Mouse (Mus musculus): ENCODE results near the gene Skap1. TPM values are rescaled to one million over a fixed set of nuclear protein-coding genes. Genes with fewer than 3 reads are reported as not detected.

The Skap1 gene
- polyA plus RNA-seq (2012; rRNA removed) = 2.7 and 3.3 TPM in 2 replicates

DNA sequence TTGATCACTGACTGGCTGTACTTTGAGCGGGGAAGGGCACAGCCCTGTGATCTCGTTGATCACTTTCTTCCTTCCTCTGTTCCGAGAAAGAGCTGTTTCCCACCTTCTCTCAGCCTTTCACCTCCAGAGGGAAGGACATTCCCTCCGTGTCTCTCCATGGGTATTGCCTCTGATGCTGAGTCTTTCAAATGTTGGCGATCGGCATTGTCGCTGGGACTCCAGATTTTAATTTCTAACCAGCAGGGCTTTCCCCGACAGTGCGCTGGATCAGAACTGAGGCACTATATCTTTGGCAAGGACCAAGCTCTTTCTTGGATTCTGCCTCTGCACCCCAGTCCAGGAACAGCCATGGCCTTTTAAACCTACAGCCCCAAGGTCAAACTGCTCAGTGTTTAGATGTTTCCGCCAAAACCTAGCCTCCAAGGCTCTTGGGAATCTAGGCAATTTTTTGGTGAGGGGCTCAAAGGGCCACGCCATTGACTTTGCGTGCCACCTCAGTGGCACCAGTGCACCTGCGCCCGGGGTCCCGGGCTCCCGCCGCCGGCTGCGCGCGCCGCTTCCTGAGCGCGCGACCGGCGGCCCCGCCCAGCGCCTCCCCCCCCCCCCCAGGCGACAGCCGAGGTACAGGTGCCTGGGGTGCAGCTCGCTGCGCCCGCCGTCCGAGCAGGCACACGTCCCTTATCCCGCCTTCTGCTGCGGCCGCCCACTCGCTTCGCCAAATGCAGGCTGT is at the start of gene Skap1:
Gene Skap1, plus strand, starts transcription at position 608 of the 730 bp plus-strand sequence.
- no peak for DNase-seq (ENCODE audit: low spot score)

DNA sequence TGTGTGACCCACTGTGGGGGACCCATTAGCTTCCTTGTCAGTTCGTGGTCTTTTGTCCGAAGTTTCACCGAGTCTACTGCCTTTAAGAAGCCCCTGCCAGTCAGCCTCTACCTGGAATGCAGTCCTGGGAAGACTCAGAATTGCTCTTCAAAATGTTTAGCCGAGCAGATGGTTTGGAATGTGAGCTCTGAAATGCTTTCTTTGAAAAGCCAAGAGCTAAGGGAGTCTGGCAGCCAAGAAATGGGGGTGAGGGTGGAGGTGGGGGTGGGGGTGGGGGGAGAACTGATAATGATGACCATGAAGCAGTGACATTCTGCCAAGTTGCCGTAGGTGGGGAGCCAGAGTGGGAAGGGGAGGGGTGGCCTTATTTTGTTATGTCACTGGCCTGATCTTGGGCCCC is 43.3 kb upstream of the Skap1 start:
- DNase-seq (ENCODE audit: low spot score) = no peak

DNA sequence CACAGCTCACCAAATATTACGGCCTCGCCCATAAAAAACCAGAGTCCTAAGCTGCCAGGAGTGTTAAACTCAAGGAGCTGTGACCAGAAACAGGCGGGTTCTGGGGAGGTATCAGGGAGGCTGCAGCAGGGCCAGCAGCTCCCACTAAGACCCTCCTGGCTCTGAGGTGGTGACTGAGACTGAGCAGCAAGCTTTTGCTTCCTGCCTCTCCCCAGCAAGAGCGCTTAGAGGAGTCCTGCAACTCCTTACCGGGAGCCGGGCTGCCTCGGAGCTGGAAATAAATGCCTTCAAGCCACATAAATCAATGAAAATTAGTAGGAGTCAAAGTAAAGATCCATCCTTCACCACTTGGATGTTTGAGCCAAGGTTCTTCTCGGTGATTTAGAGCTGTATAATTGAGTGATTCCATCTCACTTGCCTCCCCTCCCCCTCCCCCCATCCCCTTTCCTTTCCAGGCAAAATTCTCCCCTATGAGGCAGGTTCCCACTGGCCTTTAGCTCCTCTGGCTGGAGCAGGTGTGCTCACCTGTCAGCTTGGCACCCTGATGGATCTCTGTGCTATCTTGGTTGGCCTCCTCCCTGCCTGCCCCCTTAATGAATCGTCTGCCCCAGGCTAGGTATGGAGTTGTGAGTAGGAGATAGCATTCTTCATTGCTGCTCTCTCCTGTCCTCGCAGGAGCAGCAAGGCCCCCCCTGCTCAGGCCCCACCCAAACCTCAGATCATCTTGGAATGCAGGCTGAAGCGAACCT is 42.7 kb upstream of the Skap1 start:
- DNase-seq (ENCODE audit: low spot score) = no peak

DNA sequence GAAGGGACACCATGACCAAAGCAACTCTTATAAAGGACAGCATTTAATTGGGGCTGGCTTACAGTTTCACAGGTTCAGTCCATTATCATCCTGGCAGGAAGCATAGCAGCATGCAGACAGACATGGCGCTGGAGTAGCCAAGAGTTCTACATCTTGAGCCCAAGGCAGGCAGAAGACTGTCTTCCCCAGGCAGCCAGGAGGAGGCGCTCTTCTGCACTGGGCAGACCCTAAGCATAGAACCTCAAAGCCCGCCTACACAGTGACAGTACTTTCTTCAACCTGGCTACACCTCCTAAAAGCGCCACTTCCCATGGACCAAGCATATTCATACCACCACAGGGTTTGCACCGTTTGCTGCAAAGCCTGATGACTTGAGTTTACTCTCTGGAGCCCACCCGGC is 39.2 kb upstream of the Skap1 start:
- DNase-seq (ENCODE audit: low spot score) = no peak

DNA sequence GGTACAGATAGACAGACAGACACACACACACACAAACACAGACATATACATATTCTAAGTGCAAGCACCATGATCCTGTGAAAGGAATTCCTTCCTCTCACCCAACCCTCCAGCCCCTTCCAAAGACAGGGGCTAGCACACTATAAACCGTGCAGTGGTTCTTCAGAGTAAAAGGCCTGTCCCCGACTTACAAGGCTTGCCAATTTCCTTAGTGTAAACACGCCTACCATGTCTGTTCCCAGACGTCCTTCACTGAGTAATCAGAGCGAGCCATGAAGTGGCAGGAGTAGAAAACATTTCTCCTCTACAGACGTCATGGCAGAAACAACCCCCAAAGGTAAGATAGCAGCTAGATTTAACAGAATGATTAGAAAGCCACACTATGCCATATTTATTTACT is 38.2 kb upstream of the Skap1 start:
- no peak for DNase-seq (ENCODE audit: low spot score)

DNA sequence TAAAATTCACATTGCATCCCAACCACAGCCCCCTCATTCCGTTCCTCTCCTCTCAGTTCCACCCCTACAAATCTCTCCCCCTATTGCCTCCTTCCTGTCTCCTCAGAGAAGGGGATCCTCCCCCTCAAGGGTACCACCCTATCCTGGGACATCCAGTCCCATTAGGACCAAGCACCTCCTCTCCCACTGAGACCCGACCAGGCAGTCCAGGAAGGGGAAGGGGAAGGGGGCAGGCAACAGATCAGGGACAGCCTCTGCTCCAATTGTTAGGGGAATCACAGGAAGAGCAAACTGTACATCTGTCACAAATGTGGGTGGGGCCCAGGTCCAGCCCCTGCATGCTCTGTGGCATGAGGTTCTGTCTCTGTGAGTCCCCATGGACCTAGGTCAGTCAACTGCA is 37.6 kb upstream of the Skap1 start:
- DNase-seq (ENCODE audit: low spot score) = no peak

DNA sequence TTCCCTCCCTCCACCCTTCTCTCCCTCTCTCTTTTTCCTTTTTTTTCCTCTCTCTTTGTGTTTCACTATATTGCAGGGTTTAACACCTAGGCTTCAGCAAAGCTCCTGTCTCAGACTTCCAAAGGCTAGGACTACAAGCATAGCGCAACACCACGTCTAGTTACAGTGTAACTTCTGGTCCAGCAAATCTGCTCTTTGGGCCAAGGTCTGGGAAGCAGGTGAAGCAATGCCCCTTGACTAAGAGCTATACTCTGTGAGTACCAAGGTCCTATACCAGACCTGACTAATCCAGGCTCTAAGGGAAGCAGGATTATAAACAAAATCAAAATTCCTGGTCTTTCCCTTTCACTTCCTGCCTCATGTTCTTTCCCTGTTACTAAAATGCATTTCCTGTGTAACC is 35.3 kb upstream of the Skap1 start:
- DNase-seq (ENCODE audit: low spot score) = no peak

DNA sequence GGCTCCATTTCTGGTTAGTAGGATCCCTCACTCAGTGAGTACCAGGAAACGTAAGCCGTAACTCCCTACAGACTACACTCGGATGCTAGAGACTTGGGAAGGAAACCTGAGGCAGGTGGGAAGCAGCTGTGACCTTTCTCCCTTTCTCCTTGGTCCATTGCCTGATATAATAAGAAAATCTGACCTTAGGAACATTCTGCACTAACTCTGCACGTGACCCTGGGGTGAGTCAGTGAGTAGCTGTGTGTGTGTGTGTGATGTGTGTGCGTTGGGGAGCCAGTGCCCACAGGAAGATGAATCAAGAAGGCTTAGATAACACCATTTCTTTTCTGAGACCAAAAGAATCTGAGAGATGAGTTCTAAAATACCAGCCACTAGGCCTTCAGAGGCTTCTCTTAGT is 34.5 kb upstream of the Skap1 start:
- no peak for DNase-seq (ENCODE audit: low spot score)

DNA sequence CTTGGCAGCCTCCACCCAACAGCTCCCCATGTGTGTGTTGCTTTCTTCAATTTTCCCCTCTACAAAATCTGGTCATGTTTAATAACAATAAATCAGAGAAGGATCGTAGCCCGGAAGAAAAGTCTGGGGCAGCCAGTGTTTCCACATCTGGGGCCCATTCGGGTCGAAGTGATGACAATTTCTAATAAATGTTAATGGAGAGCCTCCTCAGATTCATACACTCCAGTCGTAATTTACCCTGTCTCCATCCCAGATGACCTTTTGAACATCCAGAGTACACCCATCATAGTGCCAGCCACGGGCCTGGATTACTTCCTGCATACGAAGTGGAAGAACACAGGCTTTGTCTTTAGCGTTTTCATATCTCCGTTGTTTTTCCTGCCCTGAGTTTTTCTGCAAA is 32.5 kb upstream of the Skap1 start:
- DNase-seq (ENCODE audit: low spot score) = no peak

DNA sequence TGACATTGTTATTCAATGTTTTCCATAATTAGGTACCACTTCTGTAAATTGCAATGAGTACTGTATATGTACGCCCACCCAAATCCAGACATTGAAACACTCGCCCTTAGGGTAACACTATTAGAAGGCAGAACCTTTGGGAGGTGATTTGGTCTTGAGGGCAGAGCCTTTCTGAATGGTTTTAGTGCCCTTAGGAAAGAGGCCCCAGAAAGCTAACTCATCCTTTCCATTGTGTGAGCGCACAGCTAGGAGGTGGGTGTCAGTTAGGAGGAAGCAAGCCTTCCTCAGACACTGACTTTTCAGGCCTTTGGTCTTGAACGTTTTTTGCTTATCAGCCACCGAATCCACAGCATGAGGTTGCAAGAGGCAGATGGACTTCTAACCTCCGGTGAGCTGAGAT is 29.5 kb upstream of the Skap1 start:
- no peak for DNase-seq (ENCODE audit: low spot score)

DNA sequence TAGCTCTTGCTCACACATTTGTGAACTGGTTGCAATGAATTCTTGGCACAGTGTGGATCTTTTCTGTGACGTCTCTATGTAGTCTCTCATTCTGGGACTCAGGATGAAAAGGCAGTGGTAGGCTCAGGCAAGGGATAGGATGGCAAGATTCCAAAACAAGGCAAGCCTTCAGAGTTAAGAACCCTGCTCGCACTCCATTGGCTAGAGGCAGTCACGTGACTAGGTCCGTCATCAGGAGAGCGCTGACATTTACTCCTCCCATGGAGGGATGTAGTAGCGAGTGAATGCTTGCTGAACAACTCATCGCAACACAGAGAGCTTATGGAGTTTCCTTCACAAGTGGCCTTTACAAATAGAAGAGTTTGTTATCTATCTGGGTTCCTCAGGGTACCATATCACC is 27.9 kb upstream of the Skap1 start:
- no peak for DNase-seq (ENCODE audit: low spot score)

DNA sequence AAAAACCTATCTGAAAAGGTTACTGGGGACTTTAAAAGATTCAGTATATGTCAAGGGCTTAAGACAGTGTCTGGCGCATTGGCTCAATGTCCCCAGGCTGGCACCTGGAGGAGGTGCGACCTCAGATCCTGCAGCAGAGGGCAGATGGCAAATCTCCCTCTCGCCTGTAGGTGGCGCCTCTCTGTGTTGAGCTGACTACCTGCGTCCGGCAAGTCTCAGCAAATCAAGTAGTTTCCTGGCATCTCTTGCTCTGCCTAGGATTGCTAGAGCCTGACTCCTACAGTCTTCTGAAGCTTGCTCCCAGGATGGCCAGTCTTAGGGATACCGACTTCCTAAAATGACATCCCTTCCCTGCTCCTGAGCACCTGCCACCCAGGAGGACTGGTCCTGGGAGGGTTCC is 25.6 kb upstream of the Skap1 start:
- DNase-seq (ENCODE audit: low spot score) = peak; percentile 37

DNA sequence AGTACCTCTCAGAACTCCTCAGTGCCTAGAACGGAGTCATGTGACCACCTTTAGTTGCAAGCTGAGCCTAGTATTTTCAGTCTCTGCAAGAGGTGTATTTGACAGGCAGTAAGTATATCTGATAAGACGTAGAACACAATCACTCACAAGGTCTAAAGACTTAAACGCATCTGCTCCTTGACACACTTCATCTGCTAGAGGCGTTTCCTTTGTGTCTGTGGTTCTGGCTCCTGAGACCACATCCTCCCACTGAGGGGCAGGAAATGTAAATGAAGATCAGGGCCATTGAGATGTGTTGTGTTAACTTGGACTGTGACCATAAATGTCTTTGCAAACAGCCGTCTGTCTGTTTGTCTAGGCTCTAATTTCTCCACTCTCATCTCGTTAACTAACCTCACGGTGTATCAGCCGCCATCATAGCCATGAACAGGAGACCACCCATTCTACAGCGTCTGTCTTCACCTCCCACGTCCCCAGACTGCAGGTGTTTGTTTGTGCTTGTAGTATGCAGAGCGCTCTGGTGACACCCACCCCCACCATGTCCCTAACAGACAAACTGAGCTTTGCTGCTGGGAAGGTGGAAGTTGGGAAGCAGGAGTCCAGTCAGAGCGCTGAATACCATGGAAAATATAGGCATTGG is 22.7 kb upstream of the Skap1 start:
- DNase-seq (ENCODE audit: low spot score) = no peak

DNA sequence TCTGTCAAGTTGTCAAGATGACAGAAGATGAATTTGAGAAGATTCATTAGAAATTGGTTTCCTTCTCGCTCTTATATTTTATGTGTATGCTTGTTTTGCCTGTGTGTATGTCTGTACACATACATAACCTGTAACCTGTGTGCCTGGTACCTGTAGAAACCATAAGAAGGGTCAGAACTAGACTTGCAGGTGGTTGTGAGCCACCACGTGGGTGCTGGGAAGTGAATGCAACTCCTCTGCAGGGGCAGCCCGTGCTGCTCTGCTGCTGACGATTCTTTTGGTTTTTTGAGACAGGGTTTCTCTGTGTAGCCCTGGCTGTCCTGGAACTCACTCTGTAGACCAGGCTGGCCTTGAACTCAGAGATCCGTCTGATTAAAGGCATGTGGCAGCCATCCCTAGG is 21.9 kb upstream of the Skap1 start:
- DNase-seq (ENCODE audit: low spot score) = no peak

DNA sequence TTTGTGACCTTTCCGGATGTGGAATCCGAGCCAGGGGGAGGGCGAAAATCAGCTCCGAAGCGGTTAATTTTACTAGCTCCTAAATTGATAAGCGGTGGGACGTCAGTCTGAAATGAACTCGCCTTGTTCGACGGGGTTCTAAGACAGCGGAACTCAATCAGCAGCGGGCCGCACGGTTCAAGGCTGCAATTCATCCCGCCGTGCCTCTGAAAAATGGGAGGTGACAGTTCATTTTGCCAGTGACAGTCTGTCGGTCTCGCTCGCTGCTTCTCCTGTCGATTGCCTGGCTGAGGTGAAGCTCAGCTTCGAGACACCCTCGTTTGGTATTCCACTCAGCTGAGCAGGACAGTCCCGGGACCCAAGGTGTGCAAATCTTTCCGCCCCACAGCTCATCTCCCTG is 16.5 kb upstream of the Skap1 start:
- DNase-seq (ENCODE audit: low spot score) = no peak

DNA sequence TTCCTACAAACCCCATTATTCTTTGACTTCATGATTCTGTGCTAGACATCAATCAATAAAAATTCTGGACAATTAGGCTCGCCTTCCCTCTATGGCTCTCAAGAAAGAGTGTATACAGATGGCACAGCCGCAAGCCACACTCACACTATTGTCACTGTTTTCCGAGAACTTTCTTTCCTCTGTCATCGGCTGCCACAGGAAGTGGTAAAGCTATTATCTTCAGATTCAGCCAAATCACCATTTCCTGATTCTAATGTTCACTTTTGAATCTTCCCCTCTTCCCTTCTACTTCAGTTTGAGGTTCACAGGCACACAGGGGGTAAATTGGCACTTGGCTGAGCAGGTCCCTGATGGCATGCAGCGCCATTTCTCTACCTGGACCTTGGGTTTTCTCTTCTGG is 9.3 kb upstream of the Skap1 start:
- DNase-seq (ENCODE audit: low spot score) = no peak

DNA sequence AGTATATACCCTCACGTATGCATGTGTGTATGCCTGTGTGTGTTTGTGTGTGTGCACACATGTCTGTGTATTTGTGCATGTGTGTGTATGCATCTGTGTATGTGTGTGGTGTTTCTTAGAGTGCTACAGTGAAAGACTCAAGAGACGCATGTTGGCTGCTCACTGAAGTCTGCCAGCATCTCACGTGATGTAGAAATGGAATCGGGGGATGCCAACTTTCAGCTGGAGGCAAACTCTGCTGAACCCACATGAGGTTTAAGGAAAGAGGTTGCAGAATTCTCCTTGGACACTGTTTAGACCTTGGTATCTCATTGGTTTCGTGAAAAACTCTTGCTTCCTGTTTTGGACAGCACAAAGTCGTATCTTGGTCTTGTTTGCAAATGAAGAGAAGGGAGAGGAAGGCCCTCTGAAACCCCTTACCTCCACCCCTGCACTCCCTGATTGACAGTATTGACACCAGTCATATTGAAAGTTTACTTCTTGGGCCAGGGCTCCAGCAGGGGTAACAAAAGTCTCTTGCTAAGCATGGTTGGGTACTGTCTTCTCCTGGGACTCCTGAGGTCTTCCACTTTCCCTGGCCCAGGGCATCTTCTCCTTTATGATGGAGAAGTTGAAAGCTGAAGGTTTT is 8.6 kb upstream of the Skap1 start:
- DNase-seq (ENCODE audit: low spot score) = no peak

DNA sequence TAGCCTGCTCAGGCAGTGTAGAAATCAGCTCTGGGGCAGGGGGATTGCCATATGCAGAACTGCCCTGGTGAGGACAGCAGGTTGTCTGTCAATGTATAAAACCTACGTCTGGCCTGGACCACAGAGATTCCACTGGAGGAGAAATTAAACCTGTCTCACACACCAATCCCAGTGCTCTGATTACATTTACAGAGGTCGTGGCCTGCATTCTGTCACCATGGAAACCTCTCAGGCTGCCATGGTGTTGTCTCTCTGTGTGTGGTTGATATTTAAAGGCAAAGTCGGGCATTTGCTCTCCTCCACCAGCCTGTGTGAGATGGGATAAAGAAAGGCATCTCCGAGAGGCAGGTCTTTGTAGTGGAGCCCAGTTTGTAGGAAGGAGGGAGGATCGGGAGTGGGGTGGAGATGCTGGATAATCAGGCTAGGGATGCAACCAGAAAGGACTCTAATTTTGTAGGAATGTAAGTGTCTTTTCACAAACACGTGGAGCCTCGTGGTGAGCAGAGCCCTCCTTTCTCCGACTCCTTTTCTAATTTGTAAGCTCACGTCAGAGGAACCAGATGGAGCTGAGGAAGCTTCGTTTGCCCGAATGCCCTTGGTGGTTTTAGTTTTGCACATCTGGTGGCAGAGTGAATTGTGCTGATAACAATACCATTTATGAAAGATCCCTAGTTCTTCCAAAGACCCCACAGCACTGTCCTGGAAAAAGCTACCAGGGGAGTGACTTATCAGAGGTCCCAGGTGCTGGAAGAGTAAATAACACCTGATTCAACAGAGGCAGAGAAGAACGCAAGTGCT is 7.7 kb upstream of the Skap1 start:
- no peak for DNase-seq (ENCODE audit: low spot score)

DNA sequence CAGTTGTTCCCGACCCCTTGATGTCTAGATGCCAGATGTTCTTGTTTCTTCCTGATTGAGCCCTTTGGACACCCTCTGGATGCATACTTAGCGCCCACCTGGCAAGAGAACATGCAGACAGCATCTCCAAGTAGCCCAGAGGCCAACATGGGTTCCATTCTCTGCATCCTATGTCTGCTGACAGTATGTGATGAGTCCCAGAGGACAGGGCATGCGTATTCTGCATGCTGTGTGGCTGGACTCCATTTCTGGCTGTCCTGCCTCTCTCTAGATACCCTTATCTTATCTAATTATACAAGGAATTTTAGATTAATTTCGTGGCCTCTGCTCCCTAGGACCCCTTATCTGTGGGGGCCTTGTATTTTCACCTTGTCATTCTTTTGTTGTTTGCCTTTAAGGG is 2.6 kb upstream of the Skap1 start:
- no peak for DNase-seq (ENCODE audit: low spot score)

DNA sequence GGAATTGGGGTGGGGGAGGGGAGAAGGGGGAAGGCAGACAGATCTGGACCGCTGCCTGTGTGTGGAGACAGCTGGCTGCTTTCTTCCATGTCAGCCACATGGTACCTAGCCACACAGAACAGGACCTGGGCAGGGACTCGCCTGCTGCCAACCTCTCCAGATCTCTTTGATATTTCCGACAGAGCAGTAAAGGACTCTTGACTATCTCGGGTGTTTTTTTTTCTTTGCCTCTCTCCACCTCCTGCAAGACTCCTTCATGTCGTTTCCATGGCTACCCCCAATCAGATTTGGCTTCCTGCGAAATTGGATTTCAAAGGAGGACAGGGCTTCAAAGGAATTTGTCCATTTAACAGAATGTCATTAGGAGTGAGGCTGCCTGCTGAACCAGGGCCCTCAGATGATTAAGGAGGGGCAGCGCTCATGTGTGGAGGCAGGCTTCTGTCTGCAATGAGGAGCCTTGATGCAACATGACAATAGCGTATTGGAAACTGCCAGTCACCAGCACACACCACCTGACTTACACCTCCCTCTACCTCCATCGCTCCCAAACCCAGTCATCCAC is 2.1 kb upstream of the Skap1 start:
- DNase-seq (ENCODE audit: low spot score) = no peak

DNA sequence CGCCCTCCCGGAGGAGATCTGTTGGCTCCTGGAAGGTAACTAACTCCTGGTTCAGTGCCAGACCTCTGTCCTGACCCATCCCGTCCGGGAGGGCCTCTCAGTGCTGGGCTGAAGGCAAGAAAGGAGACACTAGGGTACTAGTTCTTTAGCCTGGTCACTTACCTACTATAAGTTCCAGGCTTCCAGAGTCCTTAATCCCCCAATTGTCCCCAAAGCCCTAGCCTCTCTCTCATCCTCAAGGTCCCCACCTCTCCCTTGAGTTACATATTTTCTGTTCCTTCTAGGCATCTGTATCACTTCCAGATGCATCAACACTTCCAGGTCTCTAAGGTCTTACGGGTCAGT is 295 bp downstream of the Skap1 start:
- DNase-seq (ENCODE audit: low spot score) = no peak
